Mouse (Mus musculus): Measurements from ENCODE around the gene Dmbx1.

Gene Dmbx1

DNA sequence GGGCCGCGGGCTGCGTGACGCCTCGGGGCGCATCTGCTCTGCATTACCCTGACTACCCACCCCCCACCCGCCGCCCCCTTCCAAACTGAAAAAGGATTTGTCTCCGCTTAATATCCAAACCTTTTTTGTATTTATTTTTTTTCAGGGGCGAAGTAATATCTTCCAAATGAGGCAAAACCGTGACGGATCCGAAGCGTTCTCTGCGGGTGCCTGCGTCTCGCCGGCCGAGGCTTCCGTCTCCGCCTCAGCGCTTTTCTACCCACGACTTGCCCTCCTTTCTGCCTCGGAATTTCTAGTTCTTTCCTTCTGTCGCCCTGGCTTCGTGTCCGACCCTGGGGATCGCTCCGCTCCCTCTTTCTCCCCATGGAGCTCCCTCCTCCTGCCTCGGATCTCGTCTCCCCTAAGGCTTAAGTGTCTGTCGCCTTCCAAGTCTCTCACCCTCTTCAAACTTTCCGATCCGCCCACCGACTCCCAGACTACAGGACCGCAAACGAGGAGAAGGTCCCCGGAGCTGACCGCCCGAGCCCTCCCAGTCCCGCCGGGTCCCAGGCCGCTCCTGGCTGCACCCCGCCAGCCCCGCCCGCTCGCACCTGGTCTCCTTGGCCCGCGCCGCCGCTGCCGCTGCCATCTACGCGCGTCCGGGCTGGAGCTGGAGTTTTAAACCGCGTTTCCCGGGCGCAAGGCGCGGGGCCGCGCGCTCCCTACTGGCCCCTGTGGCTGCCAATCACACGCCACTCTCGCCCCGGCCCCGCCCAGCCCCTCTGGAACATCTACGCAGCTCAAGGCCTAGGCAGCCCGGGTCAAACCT lies at the start of gene Dmbx1:
TSS of gene Dmbx1 (minus strand) at position 632 of the 808 bp plus-strand sequence.
- no peak for DNase-seq (ENCODE audit: low read depth, low spot score)

- no peak for DNase-seq (ENCODE audit: low read depth, low spot score)
Measured at GRCm38 (mm10) chr4:115989382-115989781, 49.7 kb upstream of the Dmbx1 start.

DNA sequence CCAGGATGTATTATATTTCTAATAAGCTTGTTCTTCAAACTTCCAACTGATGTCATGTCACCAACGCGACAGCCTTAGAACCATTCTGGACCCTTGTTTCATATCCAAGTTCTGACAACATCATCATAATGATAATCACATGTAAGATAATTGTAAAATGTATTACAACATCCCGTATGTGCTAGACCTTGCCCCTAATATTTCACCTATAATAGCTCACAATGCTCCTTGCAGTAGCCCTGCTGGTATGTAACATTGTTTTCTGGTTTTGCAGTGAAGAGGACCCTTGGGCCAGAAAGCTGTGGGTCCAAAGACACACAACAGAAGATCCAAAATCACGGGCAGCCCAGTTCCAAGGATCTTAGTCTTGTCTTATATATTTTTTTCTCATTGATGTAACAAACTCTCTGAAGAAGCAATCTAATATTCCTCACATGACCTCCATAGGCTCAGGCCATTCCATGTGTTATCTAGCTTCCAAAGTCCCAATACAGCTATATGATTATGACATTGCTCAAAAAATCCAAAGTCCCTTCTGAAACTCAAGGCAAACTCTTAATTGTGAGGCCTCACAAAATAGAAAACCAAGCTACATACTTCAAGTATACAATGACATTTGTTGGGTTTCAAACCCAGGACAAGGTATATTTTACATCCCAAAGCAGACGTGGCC lies 48.3 kb upstream of the Dmbx1 start:
- no peak for DNase-seq (ENCODE audit: low read depth, low spot score)

- DNase-seq (ENCODE audit: low read depth, low spot score) = no peak
Measured at GRCm38 (mm10) chr4:115987436-115987835, 47.7 kb upstream of the Dmbx1 start.

DNA sequence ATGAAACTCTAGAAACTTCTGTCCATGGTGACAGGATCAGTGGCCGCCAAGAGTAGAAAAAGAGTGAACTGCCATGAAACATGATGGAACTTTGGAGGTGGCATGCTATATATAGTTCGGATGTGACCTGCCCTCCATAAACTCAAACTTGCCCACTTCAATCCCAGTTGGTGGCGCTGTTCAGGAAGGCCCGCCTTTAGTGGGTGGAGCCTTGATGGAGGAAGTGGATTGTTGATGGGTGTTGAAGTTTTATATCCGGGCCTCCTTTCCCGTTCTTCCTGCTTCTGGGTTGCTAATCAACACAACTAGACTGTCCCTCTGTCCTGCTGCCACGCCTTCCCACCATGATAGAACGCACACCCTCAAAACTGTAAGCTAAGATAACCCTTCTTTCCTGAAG lies 45.2 kb upstream of the Dmbx1 start:
- DNase-seq (ENCODE audit: low read depth, low spot score) = no peak

DNA sequence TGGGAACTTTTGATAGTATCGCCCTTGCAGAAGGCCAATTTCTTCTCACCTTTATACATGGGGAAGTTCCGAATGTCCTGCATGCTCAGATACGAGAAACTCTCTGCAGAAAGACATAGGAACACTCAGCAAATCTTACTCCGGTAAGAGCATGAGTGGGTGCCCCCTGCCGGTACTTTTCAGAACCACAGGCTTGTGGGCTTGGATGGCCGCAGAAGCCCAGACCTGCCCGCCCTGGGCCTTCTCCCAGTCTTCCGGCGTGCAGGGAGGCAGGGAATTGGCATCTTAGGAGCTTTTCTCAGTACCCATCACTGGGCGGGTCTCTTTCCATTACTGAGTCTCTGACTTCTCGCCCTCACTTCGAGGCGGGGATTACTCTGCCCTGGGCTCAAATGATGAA lies 44.4 kb upstream of the Dmbx1 start:
- peak; percentile 85 for DNase-seq (ENCODE audit: low read depth, low spot score)

DNA sequence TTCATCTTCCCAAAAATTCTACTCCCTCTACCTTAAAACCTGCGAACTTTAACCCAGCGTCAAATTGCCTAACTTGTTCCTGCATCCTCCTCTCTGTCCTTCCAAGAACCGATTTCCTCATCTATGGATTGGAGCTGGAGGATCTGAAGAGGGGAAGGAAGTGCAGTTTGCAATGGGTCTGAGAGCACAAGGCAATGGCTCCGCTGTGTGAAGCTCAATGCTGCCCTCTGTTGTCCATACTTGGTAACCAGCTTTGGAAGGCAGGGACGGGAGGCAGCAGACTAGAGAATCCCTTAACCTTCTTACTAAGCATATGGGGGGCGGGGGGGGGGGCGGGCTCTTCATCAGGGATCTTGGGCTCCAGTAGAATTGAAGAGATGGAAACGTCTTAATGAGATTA lies 41.0 kb upstream of the Dmbx1 start:
- DNase-seq (ENCODE audit: low read depth, low spot score) = peak; percentile 87

DNA sequence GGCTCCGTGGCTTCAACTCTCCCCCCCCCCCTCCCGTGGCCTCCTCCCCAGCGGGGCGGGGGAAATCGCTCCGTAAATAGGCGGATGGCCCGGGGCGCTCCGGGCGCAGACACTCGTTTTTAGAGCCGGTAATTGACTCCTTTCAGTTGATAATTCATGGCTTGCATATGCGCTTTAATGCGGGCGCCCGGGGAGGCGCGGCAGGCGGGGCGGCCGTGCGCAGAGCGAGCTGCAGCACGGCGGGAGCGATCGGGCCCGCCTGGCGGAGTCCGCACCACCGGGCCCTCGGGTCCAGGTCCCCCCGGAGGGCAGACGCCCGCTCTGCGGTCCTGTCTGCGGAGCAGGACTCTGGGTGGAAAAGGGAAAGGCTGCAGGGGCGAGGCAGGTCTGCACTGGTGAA lies 39.7 kb upstream of the Dmbx1 start:
- DNase-seq (ENCODE audit: low read depth, low spot score) = no peak

DNA sequence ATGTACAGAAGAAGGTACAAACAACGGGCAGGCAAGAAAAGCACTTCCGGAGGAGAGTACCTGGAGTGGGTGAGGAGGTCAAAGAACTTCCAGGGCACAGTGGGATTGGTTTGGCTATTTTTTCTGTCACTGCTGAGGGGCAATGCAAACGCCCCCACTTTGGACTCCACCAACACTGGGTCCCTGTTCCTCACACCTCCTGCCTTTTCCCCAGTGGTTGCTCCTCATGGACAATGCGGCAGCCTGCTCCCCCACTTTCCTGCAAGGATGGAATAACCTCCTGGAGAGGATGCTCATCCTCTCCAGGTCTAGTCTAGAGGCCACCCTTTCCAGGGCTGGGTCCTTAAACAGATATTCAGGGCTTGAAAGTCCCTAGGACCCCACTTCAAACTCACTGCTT lies 39.2 kb upstream of the Dmbx1 start:
- DNase-seq (ENCODE audit: low read depth, low spot score) = no peak

DNA sequence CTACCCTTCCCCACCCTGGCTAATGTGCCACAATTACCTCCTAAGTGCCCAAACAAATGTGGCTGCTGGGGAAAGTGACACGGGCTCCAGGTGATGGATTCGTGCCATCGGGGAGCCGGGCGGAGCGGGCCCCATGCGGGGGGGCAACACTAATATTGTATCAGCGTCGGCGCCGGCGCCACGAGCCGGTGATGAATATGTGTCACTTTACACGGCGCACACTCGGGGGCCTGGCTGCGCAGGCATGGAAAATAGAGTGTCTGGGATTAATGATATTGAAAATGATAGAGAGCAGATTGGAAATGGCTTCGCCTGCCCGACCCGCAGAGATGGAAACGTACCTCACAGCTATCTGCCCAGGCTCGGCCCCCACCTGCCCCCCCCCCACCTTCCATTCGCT lies 32.8 kb upstream of the Dmbx1 start:
- no peak for DNase-seq (ENCODE audit: low read depth, low spot score)

DNA sequence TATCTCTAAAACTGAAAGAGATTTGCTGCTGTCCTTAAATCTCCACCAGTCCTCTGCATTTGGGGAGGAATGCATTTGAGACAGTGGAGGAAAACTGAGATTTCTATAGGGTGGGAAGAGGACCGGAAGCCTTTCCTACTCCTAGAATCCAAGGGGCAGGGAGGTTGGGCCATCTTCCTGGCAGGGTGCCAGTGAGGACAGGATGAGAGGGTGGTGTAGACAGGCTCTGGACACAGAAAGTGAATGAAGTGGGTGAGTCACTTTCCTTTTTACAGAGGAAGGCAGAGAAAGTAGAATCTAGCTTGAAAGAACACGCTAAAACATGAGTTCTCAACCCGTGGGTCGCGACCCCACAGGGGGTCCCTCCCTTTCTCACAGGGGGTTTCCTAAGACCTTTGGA lies 24.7 kb upstream of the Dmbx1 start:
- no peak for DNase-seq (ENCODE audit: low read depth, low spot score)

DNA sequence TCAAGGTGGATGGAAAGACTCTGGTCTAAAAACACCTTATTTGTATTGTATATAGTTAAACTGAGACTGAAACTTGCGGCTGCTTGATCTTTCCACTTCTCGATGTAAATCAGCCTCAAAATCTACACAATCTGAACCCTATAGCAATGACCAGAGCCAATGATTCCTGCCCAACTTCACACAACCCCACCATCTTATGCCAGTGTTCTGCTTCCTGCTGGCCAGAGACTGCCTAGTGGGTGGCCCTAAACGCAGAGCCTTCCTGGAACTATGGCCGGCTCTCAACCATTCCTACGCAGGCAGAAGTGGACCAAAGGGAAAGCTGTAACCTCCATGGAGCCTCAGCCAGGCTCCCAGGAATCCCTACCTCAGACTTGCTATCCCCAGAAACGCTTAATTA lies 24.0 kb upstream of the Dmbx1 start:
- DNase-seq (ENCODE audit: low read depth, low spot score) = no peak

DNA sequence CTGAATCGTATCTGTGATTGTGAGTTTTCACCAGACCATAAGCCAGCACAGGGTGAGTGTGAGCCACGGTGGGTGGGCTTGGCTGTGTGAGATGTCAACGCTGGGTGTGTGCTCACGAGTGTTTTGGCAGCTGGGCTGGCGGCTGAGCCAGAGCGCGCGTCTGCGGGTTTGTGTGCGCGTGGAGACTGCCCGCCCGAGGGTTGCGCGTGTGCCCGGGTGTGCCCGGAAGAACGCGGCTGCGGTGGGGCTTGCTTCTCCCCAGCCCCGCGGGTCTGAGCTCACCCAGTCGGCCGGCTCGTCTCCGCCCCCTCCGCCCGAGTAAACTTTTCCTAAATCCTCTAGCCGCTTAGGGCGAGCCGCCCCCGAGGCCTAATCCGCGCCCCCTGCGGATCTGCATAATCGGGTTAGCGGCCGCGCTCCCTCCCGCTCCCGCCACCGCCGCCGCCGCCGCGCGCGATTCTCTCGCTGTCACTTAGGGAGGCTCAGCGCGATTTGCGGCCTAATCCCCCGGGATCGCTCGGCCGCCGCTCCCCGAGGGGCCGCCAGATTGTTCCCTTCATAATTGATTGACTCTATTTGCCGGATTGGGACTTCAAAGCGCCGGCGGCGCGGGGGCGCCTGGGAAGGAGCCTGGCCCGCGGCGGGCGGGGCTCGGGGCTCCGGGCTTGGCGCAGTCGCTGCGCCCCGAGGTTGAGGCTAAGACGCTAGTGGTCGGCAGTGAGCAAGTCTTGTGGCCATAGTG lies 23.1 kb upstream of the Dmbx1 start:
- peak; percentile 44 for DNase-seq (ENCODE audit: low read depth, low spot score)

DNA sequence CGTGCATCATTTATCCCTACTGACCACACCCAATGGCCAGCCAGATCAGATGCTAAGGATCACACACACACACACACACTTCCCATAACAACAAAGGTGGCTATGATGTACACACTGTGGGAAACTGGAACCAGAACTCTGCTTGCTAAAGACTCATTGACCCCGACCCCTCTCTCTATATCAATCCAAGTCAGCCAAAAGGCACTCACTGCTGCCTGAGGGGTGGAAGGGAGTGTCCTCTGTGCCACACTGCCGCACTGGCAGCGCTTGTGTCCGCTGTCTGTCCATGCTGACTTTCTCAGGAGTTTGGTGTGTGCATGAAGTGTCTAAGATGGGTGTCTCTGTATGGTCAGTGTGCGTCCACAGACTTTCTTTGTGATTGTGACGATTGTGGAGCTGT lies 22.3 kb upstream of the Dmbx1 start:
- no peak for DNase-seq (ENCODE audit: low read depth, low spot score)

DNA sequence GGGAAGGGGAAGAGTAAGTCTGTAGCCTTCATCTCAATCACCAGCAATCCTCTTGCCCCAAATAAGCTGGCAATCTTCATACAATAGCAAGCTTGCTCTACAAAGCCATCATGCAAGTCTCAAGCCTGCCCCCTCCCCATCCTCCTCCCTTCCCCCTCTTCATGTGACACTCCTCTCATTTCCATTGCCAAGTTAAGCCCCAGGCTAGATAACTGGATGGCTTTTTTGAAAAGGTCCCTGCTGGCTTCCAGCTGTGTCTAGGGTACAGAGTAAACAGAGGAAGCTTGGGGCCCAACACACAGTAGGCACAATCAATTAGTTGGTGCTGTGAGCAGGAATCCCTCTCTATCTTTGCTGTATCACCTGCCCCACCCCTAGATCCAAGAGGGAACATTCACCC lies 19.8 kb upstream of the Dmbx1 start:
- no peak for DNase-seq (ENCODE audit: low read depth, low spot score)

DNA sequence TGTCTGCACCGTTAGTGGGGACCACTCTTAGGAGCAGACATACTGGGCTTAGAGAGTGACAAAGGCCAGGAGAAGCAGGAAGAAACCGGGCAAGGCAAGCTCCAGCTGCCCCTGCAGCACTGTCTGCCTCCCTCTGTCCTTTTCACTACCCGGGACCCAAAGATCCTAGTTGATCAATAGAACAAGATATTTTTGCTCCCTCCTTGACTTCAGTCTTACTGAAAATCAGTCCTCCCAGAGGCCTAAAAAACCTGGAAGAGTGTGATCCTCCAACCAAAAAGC lies 15.7 kb upstream of the Dmbx1 start:
- DNase-seq (ENCODE audit: low read depth, low spot score) = no peak

DNA sequence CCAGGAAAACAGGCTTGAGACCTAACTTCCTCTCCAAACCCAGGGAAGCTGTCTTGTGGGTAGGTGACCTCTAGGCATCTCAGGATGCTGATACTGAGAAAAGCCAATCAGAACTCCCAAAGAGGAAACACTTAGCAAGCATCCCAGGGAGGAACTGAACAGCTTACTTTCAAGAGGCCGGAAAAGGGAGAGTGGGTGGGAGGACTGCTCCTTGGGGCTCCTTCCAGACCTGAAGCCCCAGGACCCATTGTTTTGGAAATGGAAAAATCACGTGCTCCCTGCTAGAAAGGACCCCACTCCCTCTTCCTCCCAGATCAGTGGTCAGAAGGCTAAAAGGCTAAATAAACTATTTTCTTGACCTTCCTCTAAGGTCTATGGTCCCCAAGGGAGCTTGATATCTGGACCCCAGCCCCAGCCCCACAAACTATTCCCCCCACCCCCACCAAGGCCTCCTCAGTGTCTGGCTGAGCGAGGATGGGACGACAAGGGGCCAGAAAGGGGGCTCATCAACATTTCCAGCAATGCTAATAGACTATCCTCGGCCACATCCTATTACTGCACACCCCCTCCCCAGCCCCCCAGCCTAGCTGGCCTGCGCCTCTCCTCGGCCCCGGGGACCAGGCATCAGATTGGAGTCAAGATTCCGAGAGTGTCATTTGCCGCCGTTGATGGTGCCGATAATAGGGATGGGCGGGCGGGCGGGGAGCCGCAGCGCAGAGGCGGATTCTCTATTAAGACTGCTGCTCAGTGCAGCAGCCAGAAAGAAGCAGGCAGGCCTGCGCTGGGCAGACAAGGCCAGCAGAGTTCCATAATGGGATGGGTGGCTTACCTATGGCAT lies 15.1 kb upstream of the Dmbx1 start:
- DNase-seq (ENCODE audit: low read depth, low spot score) = no peak

GRCm38 (mm10) chr4:115953559-115953958 lies 13.8 kb upstream of the Dmbx1 start:
- no peak for DNase-seq (ENCODE audit: low read depth, low spot score)

DNA sequence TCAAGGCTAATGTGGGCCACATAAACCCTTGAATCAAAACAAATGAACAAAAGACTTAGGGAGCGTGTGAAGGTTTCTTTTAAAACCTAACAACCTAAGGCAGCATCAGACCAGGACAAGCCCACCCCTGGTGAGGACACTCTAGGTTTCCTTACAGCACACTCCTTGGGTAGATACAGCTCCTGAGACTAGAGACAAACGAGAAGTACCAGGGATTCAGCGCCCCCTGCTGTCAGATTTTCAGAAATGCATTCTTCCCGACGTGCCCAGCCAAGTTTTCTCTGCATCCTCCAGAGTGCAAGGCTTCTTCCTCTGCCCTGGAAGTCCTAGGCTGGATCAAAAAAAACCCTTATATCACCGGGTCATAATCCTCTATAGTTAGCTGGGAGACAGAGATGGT lies 13.0 kb upstream of the Dmbx1 start:
- DNase-seq (ENCODE audit: low read depth, low spot score) = peak; percentile 70

GRCm38 (mm10) chr4:115943669-115944314 lies 4.1 kb upstream of the Dmbx1 start:
- no peak for DNase-seq (ENCODE audit: low read depth, low spot score)

GRCm38 (mm10) chr4:115941242-115941820 lies 1.6 kb upstream of the Dmbx1 start:
- DNase-seq (ENCODE audit: low read depth, low spot score) = no peak
